Mouse (Mus musculus): ENCODE results near the gene Ltb4r1. TPM values are rescaled to one million over a fixed set of nuclear protein-coding genes. Genes with fewer than 3 reads are reported as not detected.
A peak's percentile ranks its signal among the peaks of the same experiment; 100 is the strongest.

Gene Ltb4r1
- total RNA-seq, 4 experiments from 2014 or later: 0.32 TPM; not detected in 3

DNA sequence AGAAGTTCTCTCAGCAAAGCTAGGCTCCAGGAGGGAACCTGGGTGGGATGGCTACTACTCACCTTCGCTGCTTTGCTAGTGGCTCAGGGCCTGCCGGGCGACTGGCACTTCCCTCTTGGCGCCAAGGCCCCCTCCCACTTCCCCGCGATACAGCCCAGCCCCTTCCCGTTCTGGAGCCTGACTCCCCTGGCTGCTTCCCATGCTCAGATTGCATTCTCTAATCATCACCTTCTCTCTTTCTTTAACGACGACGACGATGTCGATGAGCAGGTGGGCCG is 18.1 kb downstream of the Ltb4r1 start, which contains the start of gene Adcy4:
Gene Adcy4, minus strand, starts transcription at position 138 of the 278 bp plus-strand sequence.
- no peak for DNase-seq (ENCODE audit: low spot score in 2 of 2)

DNA sequence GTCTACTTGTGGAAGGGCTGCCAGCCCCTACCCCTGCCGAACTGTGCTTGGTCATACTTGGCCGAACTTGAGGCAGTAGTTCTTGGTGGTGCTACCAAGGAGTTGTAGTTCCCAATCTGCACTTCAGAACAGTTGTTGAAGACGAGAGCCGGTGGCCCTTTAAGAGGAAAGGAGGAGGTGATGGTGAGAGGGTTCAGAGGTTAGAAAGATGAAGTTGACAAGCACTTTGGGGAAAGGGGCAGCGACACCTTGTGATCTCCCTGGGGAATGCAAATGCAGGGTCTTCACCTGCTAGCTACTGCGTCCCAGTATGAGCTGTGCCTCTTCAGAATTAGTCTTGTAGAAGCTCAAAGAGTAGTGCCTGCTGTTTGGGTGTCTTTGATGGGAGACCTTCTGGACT is 19.4 kb downstream of the Ltb4r1 start:
- no peak for DNase-seq (ENCODE audit: low spot score in 2 of 2)

GRCm38 (mm10) chr14:55787731-55788130 is 22.0 kb downstream of the Ltb4r1 start:
- DNase-seq (ENCODE audit: low spot score in 2 of 2): no peak

GRCm38 (mm10) chr14:55788256-55789050 is 22.7 kb downstream of the Ltb4r1 start, which contains the start of gene Ripk3:
TSS of gene Ripk3 (minus strand) at chr14:55788865.
- no peak for DNase-seq (ENCODE audit: low spot score in 2 of 2)

GRCm38 (mm10) chr14:55793461-55793860 is 27.7 kb downstream of the Ltb4r1 start:
- no peak for DNase-seq (ENCODE audit: low spot score in 2 of 2)

- no peak for DNase-seq (ENCODE audit: low spot score in 2 of 2)
These were observed 28.2 kb downstream of the Ltb4r1 start for GRCm38 (mm10) chr14:55793946-55794345.

DNA sequence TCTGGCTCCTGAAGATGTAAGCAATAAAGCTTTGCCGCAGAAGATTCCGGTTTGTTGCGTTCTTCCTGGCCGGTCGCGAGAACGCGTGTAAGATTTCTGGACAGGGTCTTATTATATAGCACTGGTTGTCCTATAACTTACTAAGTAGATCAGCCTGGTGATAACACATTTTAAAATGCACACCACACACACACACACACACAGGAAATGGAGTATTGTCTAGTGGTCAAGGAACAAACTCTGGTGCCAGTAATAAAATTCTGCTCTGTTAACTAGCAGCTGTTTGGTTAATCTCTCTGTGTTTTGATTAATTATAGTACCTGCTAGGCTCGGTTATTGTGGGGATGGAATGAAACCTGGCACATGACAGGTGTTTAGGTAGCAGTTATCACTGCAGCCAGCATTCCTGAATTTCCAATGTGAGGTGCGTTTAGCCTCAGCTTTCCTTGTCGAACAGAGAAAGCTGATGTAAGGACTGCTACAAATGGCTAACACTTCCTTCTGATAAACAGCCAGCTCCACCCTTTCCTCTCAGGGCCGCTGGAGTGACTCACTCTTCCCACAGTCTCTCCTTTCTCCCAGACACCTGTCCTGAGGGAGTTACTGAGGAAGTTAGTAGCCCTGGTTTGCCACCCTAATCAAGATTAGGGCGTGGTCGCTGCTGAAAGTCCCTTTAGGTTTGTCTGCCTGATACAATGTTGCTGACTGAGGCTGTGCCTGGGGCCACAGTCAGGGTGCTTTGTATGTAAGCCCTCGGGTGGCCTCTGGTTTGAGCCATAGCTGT is 29.8 kb downstream of the Ltb4r1 start:
- DNase-seq (ENCODE audit: low spot score in 2 of 2): no peak

- peak in 1 of 2 experiments; percentile 41 for DNase-seq (ENCODE audit: low spot score in 2 of 2)
These were observed 49.1 kb downstream of the Ltb4r1 start for GRCm38 (mm10) chr14:55814885-55815284.

DNA sequence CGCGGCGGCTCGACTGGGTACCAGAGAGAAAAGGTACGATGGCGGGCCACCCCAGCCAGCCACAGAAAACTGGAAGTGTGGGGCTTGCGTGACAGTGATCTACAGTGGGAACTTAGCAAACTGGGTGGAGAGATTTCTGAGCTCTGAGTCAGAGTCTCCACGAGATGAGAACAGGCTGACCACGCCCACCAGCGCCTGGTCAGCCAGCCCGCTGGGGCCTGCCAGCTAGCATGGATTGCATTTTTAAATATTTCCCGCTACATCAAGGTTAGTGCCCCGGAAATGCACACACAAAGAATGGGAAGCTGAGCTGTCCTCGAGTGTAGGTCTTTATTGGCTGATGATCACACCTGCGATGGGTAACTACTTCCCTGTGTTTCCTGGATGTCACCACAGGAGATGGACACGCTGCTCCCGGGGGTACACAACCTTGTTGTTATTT is 49.6 kb downstream of the Ltb4r1 start:
- DNase-seq (ENCODE audit: low spot score in 2 of 2): no peak

Other genes starting within 250 kb of the Ltb4r1 start
- 1 to 10 TPM; 1.5 to 3.6 (median 2.1) TPM for gene Nrl, start 241.0 kb upstream of the Ltb4r1 start, total RNA-seq (2022)
- gene Pck2, start 225.7 kb upstream of the Ltb4r1 start, total RNA-seq (2022): 10 to 100 TPM; 43.4 to 61.5 (median 50.3) TPM
- 10 to 100 TPM; 74.0 to 93.1 (median 82.3) TPM for gene Dcaf11, start 206.0 kb upstream of the Ltb4r1 start, total RNA-seq (2022)
- gene A730061H03Rik, start 205.6 kb upstream of the Ltb4r1 start, total RNA-seq (2022): 1 to 10 TPM in 2 of 4 experiments, under 1 TPM in 1, not detected in 1; 0.94 to 2.0 (median 1.4) TPM
- not detected for gene Fitm1, start 190.3 kb upstream of the Ltb4r1 start, total RNA-seq (2022)
- gene Psme1, start 187.8 kb upstream of the Ltb4r1 start, total RNA-seq (2022): 10 to 100 TPM; 57.9 to 75.0 (median 67.3) TPM
- 10 to 100 TPM; 48.3 to 57.7 (median 53.8) TPM for gene Emc9, start 180.7 kb upstream of the Ltb4r1 start, total RNA-seq (2022)
- gene Psme2, start 174.8 kb upstream of the Ltb4r1 start, total RNA-seq (2022): 10 to 100 TPM; 57.2 to 74.4 (median 69.8) TPM
- 10 to 100 TPM; 36.5 to 56.0 (median 45.5) TPM for gene Rnf31, start 174.3 kb upstream of the Ltb4r1 start, total RNA-seq (2022)
- 10 to 100 TPM; 15.4 to 19.1 (median 17.9) TPM for gene Irf9, start 162.4 kb upstream of the Ltb4r1 start, total RNA-seq (2022)
- gene Rec8, start 147.9 kb upstream of the Ltb4r1 start, total RNA-seq (2022): 1 to 10 TPM; 1.1 to 2.8 (median 1.4) TPM
- gene Ipo4, start 130.0 kb upstream of the Ltb4r1 start, total RNA-seq (2022): 100 to 1,000 TPM; 121 to 153 (median 140) TPM
- gene Gm49378, start 128.1 kb upstream of the Ltb4r1 start, total RNA-seq (2022): 1 to 10 TPM; 4.2 to 7.5 (median 5.5) TPM
- gene Tm9sf1, start 122.2 kb upstream of the Ltb4r1 start, total RNA-seq (2022): 10 to 100 TPM; 40.6 to 49.6 (median 44.7) TPM
- gene Tssk4, start 115.8 kb upstream of the Ltb4r1 start, total RNA-seq (2022): 1 to 10 TPM; 1.2 to 1.9 (median 1.7) TPM
- gene Mdp1, start 105.5 kb upstream of the Ltb4r1 start, total RNA-seq (2022): 10 to 100 TPM; 47.1 to 51.1 (median 49.6) TPM
- gene Gmpr2, start 94.0 kb upstream of the Ltb4r1 start, total RNA-seq (2022): 10 to 100 TPM; 25.2 to 31.1 (median 28.6) TPM
- 100 to 1,000 TPM; 290 to 309 (median 300) TPM for gene Nedd8, start 93.8 kb upstream of the Ltb4r1 start, total RNA-seq (2022)
- 10 to 100 TPM; 12.2 to 20.8 (median 16.0) TPM for gene Tinf2, start 84.1 kb upstream of the Ltb4r1 start, total RNA-seq (2022)
- 1 to 10 TPM in 2 of 4 experiments, not detected in 2; 5.4 to 8.2 TPM for gene Tgm1, start 52.0 kb upstream of the Ltb4r1 start, total RNA-seq (2022)
- gene Rabggta, start 43.7 kb upstream of the Ltb4r1 start, total RNA-seq (2022): 10 to 100 TPM; 42.8 to 53.5 (median 44.8) TPM
- gene Dhrs1, start 20.3 kb upstream of the Ltb4r1 start, total RNA-seq (2022): 100 to 1,000 TPM in 3 of 4 experiments, 10 to 100 TPM in 1; 86.6 to 148 (median 116) TPM
- 10 to 100 TPM; 11.8 to 14.0 (median 13.1) TPM for gene Nop9, start 20.3 kb upstream of the Ltb4r1 start, total RNA-seq (2022)
- 1 to 10 TPM; 1.4 to 3.0 (median 1.7) TPM for gene Cideb, start 7.5 kb upstream of the Ltb4r1 start, total RNA-seq (2022)
- under 1 TPM in 3 of 4 experiments, not detected in 1; 0.16 to 0.23 (median 0.22) TPM for gene Ltb4r2, start 4.5 kb upstream of the Ltb4r1 start, total RNA-seq (2022)
- 1 to 10 TPM; 3.4 to 6.8 (median 4.8) TPM for gene Adcy4, start 18.1 kb downstream of the Ltb4r1 start, total RNA-seq (2022)
- 1 to 10 TPM in 1 of 4 experiments, under 1 TPM in 2, not detected in 1; 0.95 to 3.4 (median 0.99) TPM for gene Ripk3, start 22.9 kb downstream of the Ltb4r1 start, total RNA-seq (2022)
- 1 to 10 TPM; 1.4 to 2.0 (median 1.7) TPM for gene Nfatc4, start 57.2 kb downstream of the Ltb4r1 start, total RNA-seq (2022)
- 10 to 100 TPM in 2 of 4 experiments, 1 to 10 TPM in 2; 6.4 to 10.9 (median 9.3) TPM for gene Nynrin, start 88.0 kb downstream of the Ltb4r1 start, total RNA-seq (2022)
- gene Cbln3, start 118.4 kb downstream of the Ltb4r1 start, total RNA-seq (2022): under 1 TPM; 0.20 to 0.43 (median 0.33) TPM
- gene Khnyn, start 119.0 kb downstream of the Ltb4r1 start, total RNA-seq (2022): 10 to 100 TPM; 13.4 to 14.0 (median 13.7) TPM
- 10 to 100 TPM; 66.0 to 86.3 (median 78.8) TPM for gene Sdr39u1, start 134.3 kb downstream of the Ltb4r1 start, total RNA-seq (2022)
- gene Cma1, start 178.7 kb downstream of the Ltb4r1 start, total RNA-seq (2022): under 1 TPM in 1 of 4 experiments, not detected in 3; 0.39 TPM
- gene Cma2, start 185.0 kb downstream of the Ltb4r1 start, total RNA-seq (2022): not detected